Mouse (Mus musculus): ENCODE results near the gene Platr17.

Platr17 gene

DNA sequence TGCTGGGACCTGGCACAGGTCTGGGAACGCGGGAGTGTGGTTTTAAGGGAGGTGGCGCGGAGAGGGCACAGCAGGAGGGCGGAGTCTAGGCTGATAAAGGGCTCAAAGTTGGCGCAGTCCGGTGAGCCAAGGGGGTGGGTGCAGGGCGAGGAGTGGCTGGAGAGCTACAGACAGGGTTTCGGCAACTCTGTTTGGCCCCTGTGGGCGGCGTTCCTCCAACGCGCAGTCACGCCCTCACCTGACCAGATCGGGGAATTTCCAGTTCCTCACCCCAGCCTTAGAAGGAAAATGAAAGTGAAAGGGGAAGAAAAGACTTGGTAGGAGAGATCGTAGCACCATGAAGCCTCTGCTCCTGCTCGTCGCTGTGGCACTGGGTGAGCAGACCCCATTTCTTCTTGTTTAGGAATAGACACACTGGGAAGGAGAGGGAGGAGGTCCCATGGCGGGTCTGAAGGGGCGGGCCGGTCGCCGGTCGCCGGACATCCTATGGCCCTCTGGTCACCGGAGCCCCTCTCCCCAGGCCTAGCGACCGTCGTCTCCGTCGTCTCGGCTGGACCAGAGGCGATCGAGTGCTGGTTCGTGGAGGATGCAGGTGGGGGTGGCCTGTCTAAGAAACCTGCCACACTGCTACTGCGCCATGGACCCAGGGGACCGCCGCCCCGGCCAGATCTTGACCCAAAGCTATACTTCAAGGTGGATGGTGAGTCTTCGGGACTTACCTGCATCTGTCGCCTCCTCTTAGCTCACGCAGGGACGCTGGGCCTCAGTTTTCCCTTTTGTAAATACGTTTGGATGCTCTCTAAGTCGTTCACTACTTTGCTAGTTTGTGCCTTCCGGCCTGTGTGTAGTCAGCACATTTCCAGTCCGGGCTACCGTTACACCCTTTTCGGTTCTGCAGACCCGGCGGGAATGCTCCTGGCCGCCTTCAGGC, 14.7 kb downstream of the Platr17 start:
- peak; percentile 77 for DNase-seq (ENCODE audit: extremely low read depth, low read depth)

DNA sequence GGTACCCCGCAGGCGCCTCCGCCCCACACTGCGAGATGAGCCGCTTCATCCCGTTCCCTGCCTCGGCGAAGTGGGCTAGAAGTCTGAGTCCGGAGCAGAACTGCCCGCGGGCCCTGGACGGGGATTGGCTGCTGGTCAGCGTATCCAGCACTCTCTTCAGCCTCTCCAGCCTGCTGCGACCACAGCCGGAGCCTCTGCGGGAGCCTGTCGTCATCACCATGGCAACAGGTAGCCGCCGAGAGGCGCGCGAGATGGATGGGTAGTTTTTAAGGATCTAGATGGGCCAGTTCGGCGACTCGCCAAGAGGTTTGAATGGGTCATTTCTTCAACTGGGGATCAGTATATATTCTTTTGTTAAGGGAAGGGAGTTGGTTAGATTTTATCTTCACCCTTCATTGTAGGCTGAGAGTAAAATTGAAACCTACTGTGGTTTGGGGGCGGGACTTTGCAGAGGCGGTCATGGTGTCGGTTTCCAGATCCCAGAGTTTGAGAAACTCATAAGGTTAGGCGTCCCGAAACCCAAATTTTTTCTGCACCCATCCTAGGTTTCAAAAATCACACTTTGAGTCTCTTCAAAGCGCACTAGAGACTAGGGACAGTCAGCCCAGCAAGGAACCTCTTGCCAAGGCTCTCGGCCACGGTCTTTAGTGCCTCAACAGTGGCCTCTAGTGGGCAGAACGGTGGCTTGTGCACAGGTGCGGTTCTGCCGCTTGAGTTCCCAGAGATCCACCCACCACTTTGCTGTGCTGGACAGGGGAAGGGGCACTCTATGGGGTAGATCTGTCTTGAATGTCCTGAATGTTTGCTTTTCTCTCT, 15.6 kb downstream of the Platr17 start:
- no peak for DNase-seq (ENCODE audit: extremely low read depth, low read depth)

DNA sequence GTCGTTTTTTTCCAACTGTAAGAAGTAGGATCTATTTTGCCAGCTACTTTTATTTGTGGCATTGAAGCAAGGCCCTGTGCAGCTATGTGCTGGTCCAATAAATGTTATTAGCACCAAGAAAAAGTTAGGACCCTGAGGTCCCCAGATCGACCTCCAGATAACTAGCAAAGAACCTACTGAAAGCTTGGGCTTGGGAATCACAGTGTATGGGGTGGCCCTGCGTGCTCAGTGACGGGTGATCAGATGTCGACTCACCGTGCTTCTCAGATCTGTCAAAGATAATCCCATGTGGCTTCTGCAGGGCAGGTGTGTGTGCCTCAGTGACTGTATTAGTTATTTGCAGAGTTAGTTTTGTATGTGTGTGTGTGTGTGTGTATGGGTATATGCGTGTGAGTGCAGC, 16.4 kb downstream of the Platr17 start:
- DNase-seq (ENCODE audit: extremely low read depth, low read depth) = no peak

DNA sequence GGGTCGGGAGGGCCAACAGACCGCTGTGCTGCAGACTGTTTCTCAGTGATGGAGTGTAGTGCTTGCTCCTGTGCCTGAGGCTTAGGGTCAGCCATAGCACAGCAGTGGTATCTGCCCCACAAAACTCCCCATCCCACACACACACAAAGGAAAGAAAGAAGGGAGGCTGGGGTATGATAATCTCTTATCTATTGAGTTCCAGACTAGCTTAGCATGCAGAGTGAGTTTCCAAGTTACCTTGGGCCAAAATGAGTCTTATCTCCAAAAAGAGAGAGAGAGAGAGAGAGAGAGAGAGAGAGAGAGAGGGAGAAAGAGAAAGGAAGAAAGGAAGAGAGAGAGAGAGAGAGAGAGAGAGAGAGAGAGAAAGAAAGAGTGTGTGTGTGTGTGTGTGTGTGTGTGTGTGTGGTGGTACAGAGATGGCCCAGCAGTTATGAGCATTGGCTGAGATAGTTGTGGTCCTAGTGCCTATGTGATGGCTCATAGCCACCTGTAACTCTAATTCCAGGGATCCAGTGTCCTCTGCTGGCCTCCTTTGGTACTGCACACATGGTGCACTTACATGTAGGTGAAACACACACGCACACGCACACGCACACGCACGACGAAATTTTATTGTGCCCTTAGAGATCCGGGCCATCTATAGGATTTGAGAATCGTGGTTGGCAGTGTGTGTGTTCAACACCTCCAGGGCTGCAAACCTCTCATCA, 19.8 kb downstream of the Platr17 start:
- DNase-seq (ENCODE audit: extremely low read depth, low read depth) = peak; percentile 61

DNA sequence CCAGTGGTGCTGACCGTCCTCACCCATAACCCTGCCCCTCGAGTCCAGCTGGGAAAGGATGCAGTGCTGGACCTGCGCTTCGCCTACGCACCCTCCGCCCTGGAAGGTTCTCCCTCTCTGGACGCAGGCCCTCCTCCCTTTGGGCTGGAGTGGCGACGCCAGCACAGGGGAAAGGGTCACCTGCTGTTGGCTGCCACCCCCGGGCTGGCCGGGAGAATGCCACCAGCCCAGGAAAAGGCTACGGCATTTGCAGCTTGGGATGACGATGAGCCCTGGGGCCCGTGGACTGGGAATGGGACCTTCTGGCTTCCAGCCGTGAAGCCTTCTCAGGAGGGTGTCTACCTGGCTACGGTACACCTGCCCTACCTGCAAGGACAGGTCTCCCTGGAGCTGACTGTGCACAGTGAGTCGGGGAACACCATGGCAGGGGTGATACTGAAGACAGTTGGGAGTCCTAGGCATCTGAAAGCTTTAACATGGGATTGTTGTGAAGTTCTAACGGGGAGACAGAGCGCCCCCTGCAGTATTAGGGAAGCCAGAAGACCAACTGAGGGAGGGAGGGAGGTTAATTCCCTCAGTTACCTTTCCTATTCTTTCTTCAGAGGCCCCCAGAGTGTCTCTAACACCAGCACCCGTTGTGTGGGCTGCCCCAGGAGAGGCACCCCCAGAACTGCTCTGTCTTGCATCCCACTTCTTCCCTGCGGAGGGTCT, 20.6 kb downstream of the Platr17 start:
- no peak for DNase-seq (ENCODE audit: extremely low read depth, low read depth)

DNA sequence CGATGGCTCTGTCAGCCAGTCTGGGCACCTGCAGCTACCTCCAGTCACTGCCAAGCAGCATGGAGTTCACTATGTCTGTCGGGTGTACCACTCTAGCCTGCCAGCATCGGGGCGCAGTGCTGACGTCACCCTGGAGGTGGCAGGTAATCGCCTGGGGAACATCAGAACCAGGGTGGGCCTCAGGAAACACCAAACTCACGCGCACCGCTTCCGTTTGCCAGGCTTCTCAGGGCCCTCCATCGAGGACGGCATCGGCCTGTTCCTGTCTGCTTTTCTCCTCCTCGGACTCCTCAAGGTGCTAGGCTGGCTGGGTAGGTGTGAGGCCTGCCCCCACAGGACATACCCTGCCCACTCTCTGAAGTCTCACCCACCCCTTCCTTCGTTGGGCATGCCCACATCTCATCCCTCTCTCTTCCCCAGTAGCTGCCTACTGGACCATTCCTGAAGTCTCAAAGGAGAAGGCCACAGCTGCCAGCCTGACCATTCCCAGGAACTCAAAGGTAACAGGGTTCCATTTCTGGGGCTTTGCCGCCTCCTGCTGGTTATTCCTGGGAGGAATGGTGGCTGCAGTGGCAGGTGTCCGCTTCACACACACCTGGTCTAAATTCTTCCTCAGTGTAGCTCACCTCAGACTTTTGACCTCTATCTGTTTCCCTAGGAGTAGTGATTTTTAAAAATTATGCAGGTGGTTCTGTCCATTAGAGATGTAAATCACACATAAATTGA, 21.4 kb downstream of the Platr17 start:
- no peak for DNase-seq (ENCODE audit: extremely low read depth, low read depth)

DNA sequence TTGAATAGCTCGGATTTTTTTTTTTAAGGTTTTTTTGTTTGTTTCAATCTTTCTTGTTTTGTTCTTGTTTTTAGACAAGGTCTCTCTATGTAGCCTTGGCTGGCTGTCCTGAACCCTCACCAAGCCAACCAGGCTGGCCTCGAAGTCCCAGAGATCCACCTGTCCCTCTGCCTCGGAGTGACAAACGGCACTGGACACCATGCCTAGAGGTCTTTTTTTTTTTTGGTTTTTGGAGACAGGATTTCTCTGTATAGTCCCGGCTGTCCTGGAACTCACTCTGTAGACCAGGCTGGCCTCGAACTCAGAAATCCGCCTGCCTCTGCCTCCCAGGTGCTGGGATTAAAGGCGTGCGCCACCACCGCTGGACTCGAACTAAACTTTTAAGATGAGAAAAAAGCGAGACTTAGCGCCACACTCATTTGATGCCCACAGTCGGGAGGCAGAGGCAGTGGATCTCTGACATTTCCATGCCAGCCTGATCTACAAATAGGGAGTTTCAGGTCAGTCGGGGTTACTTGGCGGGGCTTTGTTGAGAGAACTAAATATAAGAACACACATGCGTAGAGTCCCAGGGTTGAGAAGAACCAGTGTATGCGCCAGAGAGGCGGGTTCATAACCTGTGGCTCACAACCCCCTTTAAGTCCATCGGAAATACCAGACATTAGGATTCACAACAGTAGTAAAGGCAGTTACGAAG, 23.5 kb downstream of the Platr17 start:
- no peak for DNase-seq (ENCODE audit: extremely low read depth, low read depth)

DNA sequence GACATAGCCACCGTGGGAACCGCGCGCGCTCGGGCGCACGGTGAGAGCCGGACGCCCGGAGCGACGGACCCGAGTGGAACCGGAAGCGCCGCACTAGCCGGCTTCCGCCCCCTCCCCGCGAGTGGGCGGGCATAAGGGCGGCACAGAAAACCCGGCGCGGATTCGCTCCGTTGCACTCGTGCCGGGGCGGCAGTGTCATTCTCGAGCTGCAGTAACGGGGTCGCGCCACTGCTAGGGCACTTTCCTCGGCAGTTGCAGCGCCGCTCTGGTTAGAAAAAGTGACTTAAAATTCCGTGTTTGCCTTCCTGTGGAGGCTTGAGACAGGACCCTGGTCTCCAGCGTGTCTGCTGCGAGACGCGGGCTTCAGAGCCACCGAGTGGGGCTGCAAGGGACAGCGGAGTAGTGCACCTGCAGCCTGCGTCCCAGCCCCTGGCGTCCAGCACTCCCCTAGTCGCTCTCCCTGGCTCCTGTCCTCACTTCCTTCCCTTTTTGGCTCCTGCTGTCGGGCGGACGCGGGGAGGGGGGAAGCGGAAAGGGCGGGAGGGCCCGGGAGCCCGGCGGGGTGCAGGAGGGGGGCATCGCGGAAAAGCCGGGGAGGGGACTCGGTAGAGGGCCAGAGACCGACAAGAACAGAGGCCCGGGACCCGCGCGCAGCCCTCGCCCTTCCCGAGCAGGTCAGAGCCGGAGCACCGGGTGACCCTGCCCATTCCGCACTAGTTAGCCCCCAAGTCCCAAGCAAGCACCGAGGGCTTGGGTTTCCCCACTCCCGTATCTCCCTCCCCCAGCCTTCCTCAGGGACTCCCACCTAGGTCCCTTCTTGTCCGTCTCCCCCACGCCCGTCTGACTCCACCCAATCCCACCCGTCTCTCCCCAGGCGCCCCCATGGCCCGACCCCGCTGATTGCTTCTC, 24.7 kb downstream of the Platr17 start, which contains the start of gene Rgl2:
TSS of gene Rgl2 (plus strand) at position 173 of the 909 bp plus-strand sequence.
- DNase-seq (ENCODE audit: extremely low read depth, low read depth) = peak; percentile 70

DNA sequence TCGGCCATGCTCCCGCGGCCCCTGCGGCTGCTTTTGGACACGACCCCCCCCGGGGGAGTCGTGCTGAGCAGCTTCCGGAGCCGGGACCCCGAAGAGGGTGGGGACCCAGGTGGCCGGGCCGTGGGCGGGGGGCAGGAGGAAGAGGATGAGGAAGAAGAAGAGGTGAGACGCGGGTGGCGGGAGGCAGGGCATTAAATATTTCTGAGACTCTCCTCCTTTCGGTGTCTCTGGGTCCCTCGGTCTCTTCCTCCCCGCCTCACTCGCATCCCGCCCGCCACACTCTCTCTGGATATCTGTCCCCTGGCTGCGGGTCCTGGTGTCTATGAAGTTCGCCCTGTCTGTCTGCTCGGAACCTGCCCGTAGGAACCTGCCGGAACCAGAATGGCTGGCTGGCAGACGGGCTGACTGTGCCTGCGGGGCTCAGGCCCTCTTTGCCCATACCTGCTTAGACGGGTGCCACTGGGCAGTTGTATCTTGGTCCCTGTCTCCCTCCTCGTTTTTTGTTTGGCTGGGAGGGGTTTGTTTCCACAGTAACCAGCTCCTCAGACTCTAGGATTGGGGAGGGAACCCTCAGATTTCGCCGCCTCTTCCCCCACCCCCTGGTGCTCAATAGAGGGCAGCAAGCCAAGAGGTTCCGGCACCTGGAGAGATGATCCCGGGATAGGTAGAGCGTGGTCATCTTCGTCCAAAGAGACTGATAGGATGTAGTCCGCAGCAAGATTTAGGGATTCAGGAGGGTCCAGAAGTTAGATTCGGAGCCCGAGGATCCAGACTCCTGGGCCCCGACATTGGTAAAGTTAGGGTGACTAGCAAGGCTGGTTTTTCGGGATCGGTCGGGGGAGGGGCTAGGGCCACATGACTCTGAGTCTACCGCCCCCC, 25.6 kb downstream of the Platr17 start:
- DNase-seq (ENCODE audit: extremely low read depth, low read depth) = no peak

DNA sequence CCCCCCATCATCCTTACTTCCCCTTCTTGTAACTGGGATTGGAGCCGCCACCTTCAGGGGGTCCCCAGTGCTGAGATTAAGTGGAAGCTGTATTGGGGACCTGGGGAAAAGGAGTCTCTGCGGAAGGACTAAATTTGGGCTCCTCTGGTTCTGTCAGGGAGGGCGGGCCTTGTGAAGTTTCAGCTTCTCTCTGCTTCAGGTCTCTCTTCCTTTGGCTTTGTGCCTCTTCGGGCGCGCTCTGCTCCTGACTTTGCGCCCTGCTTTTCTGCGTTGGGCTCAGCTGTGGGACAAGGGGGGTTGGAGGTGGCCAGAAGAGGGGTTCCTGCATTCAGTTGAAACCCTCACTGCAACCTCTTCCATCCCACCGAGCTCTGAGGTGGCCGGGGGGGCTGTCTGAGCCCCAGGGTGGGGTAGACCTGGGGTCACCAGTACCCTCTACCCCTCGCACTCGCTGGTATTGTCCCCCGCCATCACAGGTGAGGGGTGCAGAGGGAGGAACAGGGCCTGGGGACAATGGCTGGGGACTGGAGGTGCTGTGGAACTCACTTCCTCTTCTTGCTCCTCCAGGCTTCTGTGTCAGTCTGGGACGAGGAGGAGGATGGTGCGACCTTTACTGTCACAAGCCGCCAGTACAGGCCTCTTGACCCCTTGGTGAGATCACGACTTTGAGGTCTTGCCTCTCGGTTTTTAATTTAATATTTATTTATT, 26.4 kb downstream of the Platr17 start:
- no peak for DNase-seq (ENCODE audit: extremely low read depth, low read depth)

DNA sequence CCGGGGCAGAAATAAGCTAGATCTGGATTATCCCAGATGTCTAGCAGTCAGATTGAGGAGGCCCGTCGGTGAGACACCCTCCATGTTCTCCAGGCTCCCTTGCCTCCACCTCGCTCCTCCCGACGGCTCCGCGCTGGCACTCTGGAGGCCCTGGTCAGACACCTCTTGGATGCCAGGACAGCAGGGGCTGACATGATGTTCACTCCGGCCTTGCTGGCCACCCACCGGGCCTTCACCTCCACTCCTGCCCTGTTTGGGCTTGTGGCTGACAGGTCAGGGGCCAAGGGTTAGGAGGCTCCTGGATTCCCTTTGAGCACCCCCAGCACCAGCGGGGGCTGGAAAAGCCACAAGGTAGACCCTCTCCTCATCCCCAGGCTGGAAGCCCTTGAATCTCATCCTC, 27.0 kb downstream of the Platr17 start:
- no peak for DNase-seq (ENCODE audit: extremely low read depth, low read depth)

DNA sequence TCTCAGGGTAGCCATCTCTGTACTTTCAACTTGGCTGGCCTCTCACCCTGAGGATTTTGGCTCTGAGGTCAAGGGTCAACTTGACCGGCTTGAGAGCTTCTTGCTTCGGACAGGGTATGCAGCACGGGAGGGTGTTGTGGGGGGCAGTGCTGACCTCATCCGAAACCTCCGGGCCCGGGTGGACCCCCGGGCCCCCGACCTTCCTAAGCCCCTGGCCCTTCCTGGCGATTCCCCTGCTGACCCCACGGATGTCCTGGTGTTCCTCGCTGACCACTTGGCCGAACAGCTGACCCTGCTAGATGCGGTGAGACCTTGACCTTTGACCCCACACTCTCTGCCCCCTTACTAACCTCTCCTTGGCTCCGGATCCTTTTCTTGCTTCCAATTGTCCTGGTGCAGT, 27.5 kb downstream of the Platr17 start:
- DNase-seq (ENCODE audit: extremely low read depth, low read depth) = no peak

DNA sequence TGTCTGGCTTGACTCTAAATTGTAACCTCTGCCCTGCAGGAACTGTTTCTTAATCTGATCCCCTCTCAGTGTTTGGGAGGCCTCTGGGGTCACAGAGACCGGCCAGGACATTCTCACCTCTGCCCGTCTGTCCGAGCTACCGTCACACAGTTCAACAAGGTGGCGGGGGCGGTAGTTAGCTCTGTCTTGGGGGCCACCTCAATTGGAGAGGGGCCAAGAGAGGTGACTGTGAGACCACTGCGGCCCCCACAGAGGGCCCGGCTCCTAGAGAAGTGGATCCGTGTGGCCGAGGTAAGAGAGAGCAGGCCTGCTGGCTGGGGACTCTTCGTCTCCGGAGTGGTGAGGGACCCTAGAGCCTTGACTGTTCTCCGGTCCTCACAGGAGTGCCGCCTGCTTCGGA, 28.0 kb downstream of the Platr17 start:
- DNase-seq (ENCODE audit: extremely low read depth, low read depth) = no peak

DNA sequence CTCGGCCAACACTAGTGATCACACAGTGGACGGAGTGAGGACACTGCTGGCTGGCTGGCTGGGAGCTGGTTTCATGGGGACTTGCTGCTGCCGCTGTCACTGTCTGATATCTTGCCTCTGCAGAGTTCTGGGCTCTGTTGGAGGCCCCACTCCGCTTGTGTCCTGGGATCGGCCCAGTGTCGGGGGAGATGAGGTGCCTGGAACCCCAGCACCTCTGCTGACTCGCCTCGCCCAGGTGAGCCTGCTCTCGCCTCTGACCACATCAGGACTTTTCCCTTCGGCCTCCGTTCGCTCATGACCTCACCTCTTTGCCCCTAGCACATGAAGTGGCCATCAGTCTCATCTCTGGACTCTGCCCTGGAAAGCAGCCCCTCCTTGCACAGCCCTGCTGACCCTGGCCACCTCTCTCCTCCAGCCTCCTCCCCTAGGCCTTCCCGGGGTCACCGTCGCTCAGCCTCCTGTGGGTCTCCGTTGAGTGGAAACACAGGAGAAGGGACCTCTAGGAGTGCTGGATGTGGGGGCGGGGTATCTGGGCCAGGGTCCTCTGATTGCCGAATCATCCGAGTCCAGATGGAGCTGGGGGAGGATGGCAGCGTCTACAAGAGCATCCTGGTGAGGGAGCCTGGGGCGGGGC, 30.6 kb downstream of the Platr17 start:
- no peak for DNase-seq (ENCODE audit: extremely low read depth, low read depth)

DNA sequence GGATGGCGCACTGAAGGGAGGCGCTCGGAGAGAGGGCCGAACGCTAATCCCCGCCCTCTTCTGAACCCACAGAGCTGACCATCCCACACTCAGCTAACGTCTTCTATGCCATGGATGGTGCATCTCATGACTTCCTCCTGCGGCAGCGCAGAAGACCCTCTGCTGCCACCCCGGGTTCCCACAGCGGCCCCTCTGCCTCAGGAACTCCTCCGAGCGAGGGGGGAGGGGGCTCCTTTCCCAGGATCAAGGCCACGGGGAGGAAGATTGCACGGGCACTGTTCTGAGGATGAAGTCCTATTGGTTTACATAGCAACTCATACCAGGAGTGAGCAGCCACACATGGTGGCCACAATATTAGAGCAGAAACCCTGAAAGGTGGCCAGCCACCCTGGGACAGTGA, 32.1 kb downstream of the Platr17 start:
- DNase-seq (ENCODE audit: extremely low read depth, low read depth) = no peak

DNA sequence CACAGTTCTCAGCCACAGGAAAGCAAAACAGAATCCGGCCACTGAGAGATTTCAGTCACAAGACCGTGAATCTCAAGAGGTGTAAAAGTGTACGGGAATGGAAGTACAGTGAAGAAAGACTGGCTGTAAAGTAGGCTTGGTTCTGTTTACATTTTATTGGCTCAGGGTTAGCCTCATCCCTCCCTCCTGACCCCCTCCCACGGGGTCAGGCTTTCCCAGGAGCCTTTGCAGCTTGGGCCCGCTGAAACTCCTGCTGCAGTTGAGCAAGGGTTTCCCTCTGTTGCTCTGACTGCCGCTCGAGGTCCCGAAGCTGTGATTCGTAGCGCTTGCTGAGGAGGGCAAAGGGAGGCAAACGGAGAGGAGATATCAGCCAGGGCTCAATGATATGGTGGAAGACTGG, 33.8 kb downstream of the Platr17 start:
- DNase-seq (ENCODE audit: extremely low read depth, low read depth) = no peak
